Mouse (Mus musculus): Measurements from ENCODE around the gene Pkig. TPM values are rescaled to one million over a fixed set of nuclear protein-coding genes. Genes with fewer than 3 reads are reported as not detected.

Gene Pkig
- total RNA-seq, 4 experiments from 2014 or later = 102 to 111 (median 107) TPM

DNA sequence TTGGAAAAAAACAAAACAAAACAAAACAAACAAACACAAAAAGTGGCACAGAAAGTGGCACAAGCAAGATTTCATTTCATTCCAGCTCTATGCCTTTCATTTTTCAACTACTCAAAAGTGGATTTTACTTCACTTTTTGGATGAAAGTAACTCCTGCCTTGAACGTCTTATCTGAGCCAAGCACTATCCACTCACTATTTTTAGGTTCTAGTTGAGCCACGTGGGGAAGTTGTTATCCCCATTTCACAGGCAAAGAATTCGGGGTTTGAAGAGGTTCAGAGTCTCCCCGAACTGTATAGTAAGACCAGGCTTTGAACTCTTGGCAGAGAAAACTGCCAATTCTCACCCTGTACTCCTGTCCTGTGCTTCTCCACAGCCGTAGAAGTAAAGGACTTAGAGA is 50.1 kb downstream of the Pkig start:
- no peak for DNase-seq (ENCODE audit: low spot score in 2 of 2)

GRCm38 (mm10) chr2:163708763-163709250 is 50.6 kb downstream of the Pkig start:
- DNase-seq (ENCODE audit: low spot score in 2 of 2) = no peak

- DNase-seq (ENCODE audit: low spot score in 2 of 2) = no peak
Measured at GRCm38 (mm10) chr2:163710000-163710399, 51.8 kb downstream of the Pkig start.

DNA sequence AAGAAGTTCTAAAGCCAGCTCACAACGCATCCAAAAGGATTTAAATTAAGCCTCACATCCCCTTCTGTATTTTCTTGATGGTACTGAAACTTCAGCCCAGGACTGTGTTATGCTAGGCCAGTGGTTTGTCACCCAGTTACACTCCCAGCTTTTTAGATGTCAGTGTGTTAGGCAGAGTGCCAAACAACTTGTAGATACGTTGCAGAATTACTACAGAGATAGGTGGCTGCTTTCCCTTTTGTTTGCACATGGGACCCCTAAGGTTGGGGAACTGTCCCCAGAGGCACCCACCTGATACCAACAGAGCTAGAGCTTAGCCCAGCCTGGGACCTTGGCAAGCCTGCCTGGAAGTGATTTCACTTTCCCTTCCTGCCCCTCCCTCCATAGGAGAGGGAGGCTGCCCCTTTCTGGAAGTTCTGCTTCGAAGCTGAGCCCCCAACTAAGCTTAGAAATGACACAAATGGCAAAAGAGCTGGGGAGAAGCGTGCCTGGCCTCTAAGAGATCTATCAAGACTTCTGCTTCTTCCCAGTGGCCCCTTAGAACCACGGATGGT is 52.5 kb downstream of the Pkig start:
- DNase-seq (ENCODE audit: low spot score in 2 of 2) = no peak

DNA sequence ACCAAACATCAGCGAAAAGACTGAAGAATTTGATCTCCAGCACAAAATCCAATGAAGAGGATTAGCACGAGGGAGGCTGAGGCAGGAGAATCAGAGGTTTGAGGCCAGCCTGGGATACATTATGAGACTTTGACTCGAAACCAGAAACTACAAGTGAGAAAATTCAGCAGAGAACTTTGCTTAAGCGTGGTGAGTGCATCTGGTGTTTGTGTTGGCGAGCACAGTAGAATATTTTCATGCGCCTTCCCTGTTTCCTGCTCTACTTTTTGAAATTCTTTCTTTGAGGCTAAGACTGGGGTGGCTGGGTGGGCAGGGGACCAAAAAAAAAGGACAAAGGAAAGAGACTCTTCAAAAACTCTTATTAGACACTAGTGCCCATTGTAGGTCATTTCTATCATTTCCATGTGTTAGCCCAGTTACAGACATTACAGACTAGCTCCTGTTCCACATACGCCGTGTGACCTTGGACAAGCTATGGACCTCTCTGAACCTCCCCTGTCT is 53.2 kb downstream of the Pkig start:
- no peak for DNase-seq (ENCODE audit: low spot score in 2 of 2)

- DNase-seq (ENCODE audit: low spot score in 2 of 2) = no peak
Measured at GRCm38 (mm10) chr2:163712473-163712872, 54.3 kb downstream of the Pkig start.

- DNase-seq (ENCODE audit: low spot score in 2 of 2) = no peak
Measured at GRCm38 (mm10) chr2:163712874-163713273, 54.7 kb downstream of the Pkig start.

GRCm38 (mm10) chr2:163713340-163713739 is 55.2 kb downstream of the Pkig start:
- DNase-seq (ENCODE audit: low spot score in 2 of 2) = no peak

DNA sequence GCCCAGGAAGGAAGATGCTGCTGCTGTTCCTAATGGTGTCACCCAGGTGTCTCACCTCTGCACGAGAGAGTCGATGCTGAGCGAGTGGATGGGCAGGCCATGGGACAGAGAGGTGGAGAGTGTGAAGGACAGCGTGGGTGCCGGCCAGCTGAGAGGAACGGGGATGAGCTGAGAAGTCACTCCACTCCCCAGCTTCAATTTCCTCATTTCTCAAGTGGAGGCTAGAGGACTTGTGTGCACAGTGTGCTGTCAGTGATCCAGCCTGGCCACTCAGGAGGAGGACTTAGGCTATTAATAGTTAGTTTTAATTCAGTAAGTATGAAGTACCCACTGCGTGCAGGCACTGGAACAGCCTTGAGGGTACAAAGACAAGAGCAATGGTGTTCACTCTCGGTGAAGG is 58.3 kb downstream of the Pkig start:
- peak in 1 of 2 experiments; percentile 26 for DNase-seq (ENCODE audit: low spot score in 2 of 2)

DNA sequence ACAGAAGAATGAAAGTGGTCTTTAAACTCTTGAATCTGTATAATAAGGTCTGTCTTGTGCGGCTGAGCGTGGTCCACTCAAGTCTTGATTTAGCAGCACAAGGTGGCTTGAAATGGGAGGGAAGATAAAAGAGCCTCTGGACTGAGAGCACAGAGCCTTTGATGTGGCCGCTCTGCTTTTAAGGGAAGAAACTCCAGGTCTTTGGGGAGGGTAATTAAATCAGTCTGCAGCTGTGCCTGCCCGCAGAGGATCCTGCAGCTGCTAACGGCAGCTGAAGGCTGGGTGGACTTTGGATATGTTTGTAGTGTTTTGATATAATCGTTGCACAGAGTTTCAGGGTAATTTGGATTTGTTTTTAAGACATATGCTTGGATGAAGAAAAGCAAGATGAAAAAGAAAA is 58.7 kb downstream of the Pkig start:
- DNase-seq (ENCODE audit: low spot score in 2 of 2) = no peak

GRCm38 (mm10) chr2:163718526-163718925 is 60.3 kb downstream of the Pkig start:
- peak in 1 of 2 experiments; percentile 44 for DNase-seq (ENCODE audit: low spot score in 2 of 2)

GRCm38 (mm10) chr2:163718951-163719603 is 60.9 kb downstream of the Pkig start:
- peak; percentile 59 to 66 for DNase-seq (ENCODE audit: low spot score in 2 of 2)

- DNase-seq (ENCODE audit: low spot score in 2 of 2) = no peak
Measured at GRCm38 (mm10) chr2:163719616-163720015, 61.4 kb downstream of the Pkig start.

DNA sequence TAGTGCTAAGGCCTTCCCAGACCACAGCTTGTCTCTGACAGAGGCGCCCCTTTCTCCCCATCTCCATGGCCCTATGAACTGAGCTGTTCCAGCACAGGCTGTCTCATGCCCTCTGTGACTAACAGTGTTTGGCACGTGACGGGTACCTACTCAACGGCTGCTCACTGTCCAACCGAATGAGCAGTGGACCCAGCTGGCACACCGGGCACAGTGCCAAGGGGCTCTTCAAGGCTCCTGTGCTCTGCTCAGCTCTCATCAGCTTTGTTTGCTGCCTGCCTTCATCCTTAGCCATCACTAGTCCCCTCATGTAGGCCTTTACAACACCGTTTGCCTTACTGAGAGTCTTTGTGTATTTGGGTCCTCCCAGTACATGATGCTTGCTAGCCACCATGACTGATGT is 64.4 kb downstream of the Pkig start:
- no peak for DNase-seq (ENCODE audit: low spot score in 2 of 2)

GRCm38 (mm10) chr2:163726766-163727393 is 68.7 kb downstream of the Pkig start:
- no peak for DNase-seq (ENCODE audit: low spot score in 2 of 2)

DNA sequence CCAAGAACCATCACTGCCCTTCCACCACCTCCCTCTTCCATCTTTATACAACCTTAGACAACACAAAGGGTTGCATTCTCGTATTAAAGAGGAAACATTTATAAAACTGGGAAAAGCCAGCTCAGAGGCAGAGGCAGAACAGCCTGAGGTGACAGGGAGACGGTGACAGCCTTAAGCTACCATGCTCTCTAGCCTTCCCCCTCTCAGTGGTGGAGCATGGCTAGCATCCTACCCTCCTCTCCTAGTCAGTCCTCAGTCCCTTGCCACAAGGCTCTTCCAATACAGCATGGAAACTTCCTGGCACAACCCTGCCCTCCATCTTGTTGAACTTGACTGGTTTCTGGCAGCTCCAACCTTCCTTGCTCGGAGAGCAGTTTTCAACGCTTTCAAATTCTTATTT is 70.1 kb downstream of the Pkig start:
- DNase-seq (ENCODE audit: low spot score in 2 of 2) = no peak

GRCm38 (mm10) chr2:163732021-163732420 is 73.8 kb downstream of the Pkig start:
- no peak for DNase-seq (ENCODE audit: low spot score in 2 of 2)

DNA sequence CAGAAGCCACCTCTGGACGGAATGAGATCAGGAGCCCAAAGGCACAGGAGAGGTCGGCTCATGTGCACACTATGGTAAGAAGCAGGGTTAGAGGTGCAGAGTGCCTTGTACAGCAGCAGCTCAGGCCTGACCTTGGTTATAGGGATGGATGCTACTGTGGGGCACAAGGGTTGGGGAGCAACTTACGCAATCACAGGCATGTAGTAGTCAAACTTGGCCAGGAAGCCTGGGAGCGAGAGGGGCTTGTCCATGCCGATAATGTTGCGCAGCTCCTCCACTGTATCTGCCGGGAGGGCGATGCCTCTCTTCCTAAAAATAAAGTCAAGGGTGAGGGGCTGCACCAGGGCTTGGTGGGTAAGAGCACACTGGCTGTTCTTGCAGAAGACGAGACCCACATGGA is 77.0 kb downstream of the Pkig start:
- DNase-seq (ENCODE audit: low spot score in 2 of 2) = no peak

DNA sequence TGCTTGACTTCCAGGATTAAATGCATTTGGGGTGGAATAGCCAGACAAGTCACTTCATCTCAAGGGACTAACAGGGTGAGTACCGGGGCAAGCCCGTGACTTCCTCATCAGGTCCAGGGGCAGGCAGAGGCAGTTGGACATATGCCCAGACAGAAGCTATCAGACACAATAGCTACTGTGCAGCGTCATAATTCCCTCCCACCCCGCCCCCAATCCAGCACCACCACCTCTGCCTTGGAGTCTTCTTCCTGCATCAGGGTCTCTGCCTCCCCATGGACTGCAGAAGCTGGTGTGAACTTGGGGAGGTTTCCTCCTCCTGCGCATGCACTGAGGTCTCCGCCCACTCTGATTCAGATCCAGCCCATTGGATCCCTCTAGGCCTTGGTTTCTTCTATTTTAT is 77.8 kb downstream of the Pkig start:
- no peak for DNase-seq (ENCODE audit: low spot score in 2 of 2)

DNA sequence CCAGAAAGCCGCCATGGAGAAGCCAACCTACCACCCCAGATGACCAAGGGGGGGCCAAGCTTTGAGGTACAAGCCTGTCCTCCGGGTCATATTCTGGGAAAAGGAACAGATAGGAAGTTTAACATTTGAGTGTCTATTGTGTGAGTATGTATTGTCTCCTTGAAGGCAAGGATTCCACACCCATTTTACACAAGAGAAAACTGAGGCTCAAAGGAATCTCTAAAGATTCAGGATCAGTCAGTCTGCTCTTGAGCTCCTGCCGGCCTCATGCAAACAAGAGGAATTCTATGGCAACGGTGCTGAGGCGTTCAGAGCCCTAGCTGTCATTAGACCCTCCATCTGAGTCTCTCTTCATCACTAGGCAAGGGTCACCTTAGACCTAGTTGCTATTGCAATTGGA is 84.5 kb downstream of the Pkig start:
- no peak for DNase-seq (ENCODE audit: low spot score in 2 of 2)

GRCm38 (mm10) chr2:163743357-163743756 is 85.2 kb downstream of the Pkig start:
- DNase-seq (ENCODE audit: low spot score in 2 of 2) = no peak

- no peak for DNase-seq (ENCODE audit: low spot score in 2 of 2)
Measured at GRCm38 (mm10) chr2:163744801-163745570, 86.8 kb downstream of the Pkig start.
